Mouse (Mus musculus) CD4-positive, CD25-positive, alpha-beta regulatory T cell, adult 4 months (primary cell): Measurements from ENCODE around the gene Rabif. TPM values are rescaled to one million over a fixed set of nuclear protein-coding genes. Genes with fewer than 3 reads are reported as not detected.
A peak's percentile ranks its signal among the peaks of the same experiment; 100 is the strongest.
"Not testable (repeated sequence)": the region's sequence is repeated elsewhere in the genome, so short reads cannot be mapped to it uniquely, and the experiment has no call there.

ENCODE experiments used
- ATAC-seq: one replicate; pipeline ENCODE4 v1.8.0; 2017
- polyA plus RNA-seq, 2 experiments: library from polyadenylated mRNA; unstranded; fragments of 100-300 nt; shearing (Covaris generic); gene quantifications; one replicate each; pipeline ENCODE4 v1.2.1; 2017

Rabif gene
- polyA plus RNA-seq, result 10 to 100 TPM; 45.5 to 47.1 TPM

- ATAC-seq, result peak; percentile 96
Measured at GRCm38 (mm10) chr1:134494428-134495215, at the start of gene Rabif. Rabif (plus strand) TSS chr1:134494648.

GRCm38 (mm10) chr1:134445418-134445817 is 49.0 kb upstream of the Rabif start:
- ATAC-seq, result no peak

DNA sequence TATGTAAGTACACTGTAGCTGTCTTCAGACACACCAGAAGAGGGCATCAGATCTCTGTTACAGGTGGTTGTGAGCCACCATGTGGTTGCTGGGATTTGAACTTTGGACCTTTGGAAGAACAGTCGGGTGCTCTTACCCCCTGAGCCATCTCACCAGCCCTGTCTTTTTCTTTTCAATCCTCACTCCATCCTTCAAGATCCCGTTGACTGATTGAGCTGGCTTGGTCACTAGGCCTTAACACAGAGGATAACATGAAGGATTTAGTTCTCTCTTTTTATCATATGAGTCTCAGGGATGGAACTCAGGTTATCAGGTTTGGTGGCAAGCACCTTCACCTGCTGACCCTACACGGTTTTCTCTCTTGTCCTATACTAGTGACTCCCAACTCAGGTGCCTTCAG is 45.9 kb upstream of the Rabif start:
- not testable (repeated sequence) for ATAC-seq

DNA sequence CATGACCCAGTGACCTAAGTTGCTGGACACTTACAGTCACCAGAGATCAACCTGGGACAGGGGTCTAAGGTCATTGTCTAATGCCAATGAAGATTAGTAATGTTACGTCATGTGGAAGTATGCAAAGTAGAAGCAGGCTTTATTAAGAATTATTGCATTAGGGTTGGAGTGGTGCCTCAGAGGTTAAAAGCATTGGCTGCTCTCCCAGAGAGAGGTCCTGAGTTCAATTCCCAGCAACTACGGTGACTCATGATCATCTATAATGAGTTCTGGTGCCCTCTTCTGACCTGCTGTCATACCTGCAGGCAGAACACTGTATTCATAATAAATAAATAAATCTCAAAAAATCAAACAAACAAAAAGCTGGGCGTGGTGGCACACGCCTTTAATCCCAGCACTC is 44.2 kb upstream of the Rabif start:
- ATAC-seq, result no peak

- peak; percentile 42 for ATAC-seq
Measured at GRCm38 (mm10) chr1:134450986-134451385, 43.5 kb upstream of the Rabif start.

DNA sequence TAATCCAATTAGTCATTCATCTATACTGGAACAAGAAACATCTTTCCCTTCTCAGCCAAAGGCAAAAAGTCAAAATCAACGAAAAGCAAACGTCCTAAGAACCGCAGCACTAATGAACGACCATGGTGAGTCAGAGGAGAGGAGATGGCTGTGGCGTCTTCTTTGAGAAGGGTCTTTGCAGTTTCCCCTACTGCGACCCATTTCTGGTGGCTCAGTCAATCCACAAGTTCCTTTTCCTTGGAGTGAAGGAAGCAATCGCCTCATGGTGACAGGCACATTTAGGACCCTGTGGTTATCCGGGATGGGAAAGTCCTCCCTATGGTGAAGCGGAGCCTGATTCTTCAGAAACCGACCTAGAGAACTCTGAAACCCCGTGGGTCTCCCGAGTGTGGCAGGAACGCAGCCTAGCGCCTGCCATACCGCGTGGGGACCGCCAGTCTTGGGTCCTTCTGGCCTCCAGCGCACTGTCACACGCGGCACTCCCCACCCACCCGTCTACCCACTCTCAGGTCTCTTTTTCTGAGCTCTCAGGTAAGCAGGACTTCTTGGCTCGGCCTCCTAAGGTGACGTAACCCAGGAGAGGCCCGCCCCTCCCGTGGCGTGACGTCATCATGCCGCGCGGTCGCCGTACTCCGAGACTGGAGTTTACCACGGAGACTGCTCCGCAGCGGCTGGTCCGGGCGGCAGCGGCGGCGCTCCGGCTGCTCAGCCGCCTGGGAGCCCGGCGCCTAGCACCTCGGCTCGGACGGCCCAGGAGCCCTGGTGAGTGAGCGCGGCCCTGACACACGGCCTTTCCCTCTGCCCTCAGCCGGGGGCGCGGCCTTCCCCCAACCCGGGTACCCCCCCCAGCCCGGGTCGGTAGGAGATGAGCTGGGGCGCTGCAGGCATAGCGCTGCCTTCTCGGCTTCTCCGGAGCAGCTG is 39.3 kb upstream of the Rabif start, which contains the start of gene Klhl12:
Klhl12 (plus strand) TSS at position 628 of the 921 bp plus-strand sequence.
- peak; percentile 89 for ATAC-seq

GRCm38 (mm10) chr1:134456060-134456459 is 38.4 kb upstream of the Rabif start:
- no peak for ATAC-seq

GRCm38 (mm10) chr1:134458139-134458727 is 36.2 kb upstream of the Rabif start:
- no peak for ATAC-seq

- no peak for ATAC-seq
Measured at GRCm38 (mm10) chr1:134460294-134461284, 33.9 kb upstream of the Rabif start.

GRCm38 (mm10) chr1:134484623-134485022 is 9.8 kb upstream of the Rabif start:
- ATAC-seq, result no peak

DNA sequence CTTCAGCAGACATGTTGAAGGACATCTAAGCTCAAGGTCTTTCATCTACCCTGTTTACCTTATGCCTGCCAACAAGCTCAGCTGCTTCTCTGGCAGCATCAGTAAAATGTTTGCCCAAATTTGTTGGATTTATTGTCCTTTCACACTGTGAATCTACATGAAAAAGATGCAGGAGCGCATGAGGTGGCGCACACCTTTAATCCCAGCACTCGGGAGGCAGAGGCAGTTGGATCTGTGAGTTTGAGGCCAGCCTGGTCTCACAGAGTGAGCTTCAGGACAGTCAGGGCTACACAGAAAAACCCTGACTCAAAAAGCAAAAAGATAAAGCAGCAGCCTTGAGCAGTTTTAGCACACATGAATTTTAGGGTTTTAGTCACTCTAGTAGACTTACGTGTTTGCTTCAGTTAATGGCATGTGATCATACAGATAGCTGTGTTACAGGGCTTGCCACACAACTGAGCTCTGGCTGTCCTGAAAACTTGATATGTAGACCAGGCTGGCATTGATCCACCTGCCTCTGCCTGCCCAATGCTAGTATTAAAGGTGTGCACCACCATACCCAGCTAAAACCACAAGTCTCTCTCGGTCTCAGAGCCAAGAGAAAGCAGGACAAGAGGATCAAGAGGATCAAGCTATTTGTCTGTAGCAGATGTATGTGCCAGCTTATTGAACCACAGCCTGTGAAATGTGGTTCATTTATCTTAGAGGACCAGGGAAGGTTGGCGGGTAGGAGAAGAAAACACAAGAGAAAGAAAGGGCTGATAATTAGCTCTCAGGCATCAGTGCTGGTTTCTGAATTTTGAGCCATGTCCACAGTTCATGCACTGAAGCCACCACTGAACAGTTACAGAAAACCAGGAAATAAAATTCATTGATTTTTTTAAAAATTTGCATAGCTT is 3.3 kb upstream of the Rabif start:
- ATAC-seq, result no peak

DNA sequence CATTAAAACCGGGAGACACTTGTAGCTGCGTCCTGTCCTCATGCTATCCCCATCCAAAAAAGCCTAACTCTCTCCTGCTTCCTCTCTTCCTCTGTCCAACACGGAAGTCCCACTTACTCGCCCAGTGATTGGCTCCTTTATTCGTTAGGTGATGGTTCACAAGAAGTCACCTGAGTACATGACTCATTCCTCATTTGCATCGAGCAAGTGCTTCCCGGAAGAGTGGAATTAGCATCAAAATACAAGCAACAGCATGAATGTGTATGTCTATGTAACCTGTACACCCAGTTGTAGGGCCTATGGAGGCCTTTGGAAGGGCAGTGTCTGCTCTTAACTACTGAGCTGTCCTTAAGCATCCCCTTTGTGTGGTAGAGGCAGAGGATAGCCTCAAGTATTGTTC is 2.2 kb upstream of the Rabif start:
- no peak for ATAC-seq

DNA sequence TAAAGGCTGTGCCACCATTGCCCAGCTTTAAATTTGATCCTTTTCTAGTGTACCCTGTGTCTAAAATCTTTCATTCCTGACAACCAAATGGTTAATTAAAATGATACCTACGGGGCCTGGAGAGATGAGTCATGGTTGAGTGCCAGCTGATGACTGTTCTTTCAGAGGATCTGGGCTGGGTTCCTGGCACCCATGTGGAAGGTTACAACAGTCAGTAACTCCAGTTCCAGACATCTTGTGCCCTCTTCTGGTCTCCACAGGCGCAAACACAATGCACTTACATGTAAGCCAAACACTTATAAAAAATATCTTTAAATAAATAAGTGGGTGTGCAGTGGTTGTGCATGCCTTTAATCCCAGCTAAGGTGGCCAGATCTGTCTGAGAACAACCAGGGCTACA is 952 bp upstream of the Rabif start:
- ATAC-seq, result no peak

DNA sequence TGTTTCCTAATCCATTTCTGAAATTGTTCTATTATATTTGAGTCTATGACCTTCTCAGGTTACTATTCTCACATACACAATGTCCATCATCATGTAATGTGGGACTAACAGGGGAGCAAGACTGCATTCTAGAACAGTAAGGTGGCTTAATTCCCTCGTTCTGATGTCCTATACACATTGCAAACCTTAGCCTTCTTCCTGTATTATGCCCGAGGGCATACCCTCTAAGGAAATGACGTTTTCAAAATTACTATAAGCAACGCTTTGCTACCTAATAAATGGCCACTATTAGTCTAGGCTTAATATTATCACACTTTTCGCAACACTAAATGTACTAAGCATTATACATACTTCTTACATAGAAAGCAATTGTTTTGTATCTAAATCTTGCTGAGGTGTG is 492 bp upstream of the Rabif start:
- peak; percentile 26 for ATAC-seq

GRCm38 (mm10) chr1:134495216-134495539 is 730 bp downstream of the Rabif start:
- ATAC-seq, result no peak

- ATAC-seq, result no peak
Measured at GRCm38 (mm10) chr1:134495991-134496390, 1.5 kb downstream of the Rabif start.

GRCm38 (mm10) chr1:134500916-134501315 is 6.5 kb downstream of the Rabif start:
- no peak for ATAC-seq

GRCm38 (mm10) chr1:134506201-134506600 is 11.8 kb downstream of the Rabif start:
- no peak for ATAC-seq

- ATAC-seq, result peak; percentile 93
Measured at GRCm38 (mm10) chr1:134510018-134510417, 15.6 kb downstream of the Rabif start.

DNA sequence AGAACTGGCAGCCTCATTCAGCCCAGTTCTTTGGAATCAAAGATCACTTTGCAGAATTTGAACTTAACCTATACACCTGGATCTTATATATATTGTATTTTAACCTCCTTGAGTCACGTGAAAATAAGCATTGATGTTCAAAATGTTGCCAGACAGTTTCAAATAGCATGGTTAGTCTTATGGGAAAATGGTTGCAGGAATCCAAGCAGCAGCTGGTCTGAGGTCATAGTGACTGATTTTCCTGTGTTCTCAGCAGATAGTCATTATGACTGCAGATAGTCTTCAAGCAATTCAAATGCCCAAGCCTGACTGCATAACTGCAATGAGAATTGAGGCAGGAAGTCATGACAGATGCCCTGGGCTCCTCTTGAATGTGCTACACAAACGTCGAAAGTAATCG is 17.7 kb downstream of the Rabif start:
- ATAC-seq, result no peak

- no peak for ATAC-seq
Measured at GRCm38 (mm10) chr1:134512584-134512983, 18.1 kb downstream of the Rabif start.
